Mouse (Mus musculus) heart, adult 11 months (tissue): Measurements from ENCODE around the gene Rasgrf2.

ENCODE experiments used
- DNase-seq: peaks from one replicate; pipeline ENCODE4 v3.0.0; 2022

Gene Rasgrf2

GRCm38 (mm10) chr13:91940113-91940512 is 191.3 kb downstream of the Rasgrf2 start:
- DNase-seq: peak; percentile 40

- DNase-seq: peak; percentile 54
These were observed 192.6 kb downstream of the Rasgrf2 start for GRCm38 (mm10) chr13:91938826-91939225.

- peak; percentile 40 for DNase-seq
These were observed 194.2 kb downstream of the Rasgrf2 start for GRCm38 (mm10) chr13:91937232-91937631.

GRCm38 (mm10) chr13:91932122-91932521 is 199.3 kb downstream of the Rasgrf2 start:
- DNase-seq: no peak

- peak; percentile 77 for DNase-seq
These were observed 201.3 kb downstream of the Rasgrf2 start for GRCm38 (mm10) chr13:91929943-91930726.

- peak; percentile 63 for DNase-seq
These were observed 202.7 kb downstream of the Rasgrf2 start for GRCm38 (mm10) chr13:91928605-91929389.

GRCm38 (mm10) chr13:91921010-91921409 is 210.4 kb downstream of the Rasgrf2 start:
- peak; percentile 27 for DNase-seq

GRCm38 (mm10) chr13:91918764-91919163 is 212.7 kb downstream of the Rasgrf2 start:
- DNase-seq: peak; percentile 36

- DNase-seq: peak; percentile 9
These were observed 213.6 kb downstream of the Rasgrf2 start for GRCm38 (mm10) chr13:91917835-91918234.

GRCm38 (mm10) chr13:91916308-91916707 is 215.1 kb downstream of the Rasgrf2 start:
- DNase-seq: peak; percentile 52

GRCm38 (mm10) chr13:91915582-91916239 is 215.7 kb downstream of the Rasgrf2 start:
- peak; percentile 87 for DNase-seq

GRCm38 (mm10) chr13:91915192-91915581 is 216.3 kb downstream of the Rasgrf2 start:
- DNase-seq: peak; percentile 61

GRCm38 (mm10) chr13:91911652-91912051 is 219.8 kb downstream of the Rasgrf2 start:
- DNase-seq: peak; percentile 69

GRCm38 (mm10) chr13:91911211-91911610 is 220.2 kb downstream of the Rasgrf2 start:
- peak; percentile 40 for DNase-seq

- peak; percentile 97 for DNase-seq
These were observed 223.1 kb downstream of the Rasgrf2 start for GRCm38 (mm10) chr13:91908202-91908980.

- DNase-seq: no peak
These were observed 225.1 kb downstream of the Rasgrf2 start for GRCm38 (mm10) chr13:91906338-91906737.

- no peak for DNase-seq
These were observed 235.0 kb downstream of the Rasgrf2 start for GRCm38 (mm10) chr13:91896476-91896875.

GRCm38 (mm10) chr13:91893132-91893531 is 238.3 kb downstream of the Rasgrf2 start:
- peak; percentile 83 for DNase-seq

GRCm38 (mm10) chr13:91890031-91890619 is 241.3 kb downstream of the Rasgrf2 start:
- DNase-seq: peak; percentile 59

GRCm38 (mm10) chr13:91884714-91885386 is 246.6 kb downstream of the Rasgrf2 start:
- peak; percentile 61 for DNase-seq

- peak; percentile 70 for DNase-seq
These were observed 249.5 kb downstream of the Rasgrf2 start for GRCm38 (mm10) chr13:91881837-91882480.
